Mouse (Mus musculus): ENCODE measurements around the gene Fam124b. TPM values are rescaled to one million over a fixed set of nuclear protein-coding genes. Genes with fewer than 3 reads are reported as not detected.

Gene Fam124b
- polyA plus RNA-seq, 1 experiment from 2014 or later = 0.45 TPM

- ATAC-seq (ENCODE audit: insufficient number of reproducible peaks, low FRiP score, low TSS enrichment, low read depth) (no peak), DNase-seq (ENCODE audit: low spot score) (no peak)
- Histone ChIP-seq H3K27me3 (ENCODE audit: control insufficient read depth, insufficient read depth, low read length) (no peaks in the 10 kb centered on the region), H3K4me1 (ENCODE audit: control insufficient read depth, insufficient read depth, low read length) (no peaks in the 10 kb centered on the region), H3K9me3 (ENCODE audit: control insufficient read depth, low read length) (no peaks in the 10 kb centered on the region), H3K4me2 (ENCODE audit: low read depth, severe bottlenecking) (no peak overlapping the region), H3K27ac (replicated peaks; ENCODE audit: low read depth, low read length) (no peak overlapping the region), H3K4me3 (ENCODE audit: low read depth, low read length) (no peak overlapping the region), H3K36me3 (ENCODE audit: control insufficient read depth, insufficient read depth, low read length) (no peaks in the 10 kb centered on the region), H3K9ac (ENCODE audit: low read length) (no peak overlapping the region)
- 84% methylated on average over 11 of the region's 11 CpGs for WGBS
Observed at GRCm38 (mm10) chr1:80239481-80239880, 21.2 kb upstream of the Fam124b start.

GRCm38 (mm10) chr1:80236951-80237702, 18.9 kb upstream of the Fam124b start:
- DNase-seq (ENCODE audit: low spot score) (no peak), ATAC-seq (ENCODE audit: insufficient number of reproducible peaks, low FRiP score, low TSS enrichment, low read depth) (no peak)
- Histone ChIP-seq H3K9me3 (ENCODE audit: control insufficient read depth, low read length) (no peaks in the 10 kb centered on the region), H3K4me2 (ENCODE audit: low read depth, severe bottlenecking) (no peak overlapping the region), H3K9ac (ENCODE audit: low read length) (no peak overlapping the region), H3K4me3 (ENCODE audit: low read depth, low read length) (no peak overlapping the region), H3K27me3 (ENCODE audit: control insufficient read depth, insufficient read depth, low read length) (no peaks in the 10 kb centered on the region), H3K27ac (replicated peaks; ENCODE audit: low read depth, low read length) (no peak overlapping the region), H3K4me1 (ENCODE audit: control insufficient read depth, insufficient read depth, low read length) (no peaks in the 10 kb centered on the region), H3K36me3 (ENCODE audit: control insufficient read depth, insufficient read depth, low read length) (no peaks in the 10 kb centered on the region)
- 78% methylated on average over 11 of the region's 11 CpGs for WGBS

GRCm38 (mm10) chr1:80236126-80236525, 17.9 kb upstream of the Fam124b start:
- Histone ChIP-seq H3K4me3 (ENCODE audit: low read depth, low read length) (no peak overlapping the region), H3K4me1 (ENCODE audit: control insufficient read depth, insufficient read depth, low read length) (no peaks in the 10 kb centered on the region), H3K27me3 (ENCODE audit: control insufficient read depth, insufficient read depth, low read length) (no peaks in the 10 kb centered on the region), H3K9me3 (ENCODE audit: control insufficient read depth, low read length) (no peaks in the 10 kb centered on the region), H3K36me3 (ENCODE audit: control insufficient read depth, insufficient read depth, low read length) (no peaks in the 10 kb centered on the region), H3K27ac (replicated peaks; ENCODE audit: low read depth, low read length) (no peak overlapping the region), H3K4me2 (ENCODE audit: low read depth, severe bottlenecking) (no peak overlapping the region), H3K9ac (ENCODE audit: low read length) (no peak overlapping the region)
- 9% methylated on average over 1 of the region's 1 CpGs for WGBS
- DNase-seq (ENCODE audit: low spot score) (no peak), ATAC-seq (ENCODE audit: insufficient number of reproducible peaks, low FRiP score, low TSS enrichment, low read depth) (no peak)

GRCm38 (mm10) chr1:80230612-80231011, 12.3 kb upstream of the Fam124b start:
- Histone ChIP-seq H3K4me1 (ENCODE audit: control insufficient read depth, insufficient read depth, low read length) (no peaks in the 10 kb centered on the region), H3K9me3 (ENCODE audit: control insufficient read depth, low read length) (no peaks in the 10 kb centered on the region), H3K9ac (ENCODE audit: low read length) (no peak overlapping the region), H3K27me3 (ENCODE audit: control insufficient read depth, insufficient read depth, low read length) (no peaks in the 10 kb centered on the region), H3K4me3 (ENCODE audit: low read depth, low read length) (no peak overlapping the region), H3K4me2 (ENCODE audit: low read depth, severe bottlenecking) (no peak overlapping the region), H3K27ac (replicated peaks; ENCODE audit: low read depth, low read length) (no peak overlapping the region), H3K36me3 (ENCODE audit: control insufficient read depth, insufficient read depth, low read length) (no peaks in the 10 kb centered on the region)
- WGBS = 65% methylated on average over 1 of the region's 1 CpGs
- DNase-seq (ENCODE audit: low spot score) (no peak), ATAC-seq (ENCODE audit: insufficient number of reproducible peaks, low FRiP score, low TSS enrichment, low read depth) (no peak)

GRCm38 (mm10) chr1:80224839-80225412, 6.7 kb upstream of the Fam124b start:
- Histone ChIP-seq H3K27ac (replicated peaks; ENCODE audit: low read depth, low read length) (no peak overlapping the region), H3K9ac (ENCODE audit: low read length) (no peak overlapping the region)
- 34% methylated on average over 3 of the region's 3 CpGs for WGBS

GRCm38 (mm10) chr1:80221151-80221550, 2.9 kb upstream of the Fam124b start:
- H3K27me3 ChIP-seq (ENCODE audit: control insufficient read depth, insufficient read depth, low read length) = no peaks in the 10 kb centered on the region
- no peak overlapping the region for H3K4me2 ChIP-seq (ENCODE audit: low read depth, severe bottlenecking)
- H3K9me3 ChIP-seq (ENCODE audit: control insufficient read depth, low read length) = no peaks in the 10 kb centered on the region
- no peaks in the 10 kb centered on the region for H3K36me3 ChIP-seq (ENCODE audit: control insufficient read depth, insufficient read depth, low read length)
- H3K4me3 ChIP-seq (ENCODE audit: low read depth, low read length) = no peak overlapping the region
- peak; percentile 45 for DNase-seq (ENCODE audit: low spot score)
- no peaks in the 10 kb centered on the region for H3K4me1 ChIP-seq (ENCODE audit: control insufficient read depth, insufficient read depth, low read length)
- 42% methylated on average over 4 of the region's 4 CpGs for WGBS
- H3K27ac ChIP-seq (replicated peaks; ENCODE audit: low read depth, low read length) = no peak overlapping the region
- H3K9ac ChIP-seq (ENCODE audit: low read length) = no peak overlapping the region
- ATAC-seq (ENCODE audit: insufficient number of reproducible peaks, low FRiP score, low TSS enrichment, low read depth) = no peak

More at GRCm38 (mm10) chr1:80224839-80225412, 6.7 kb upstream of the Fam124b start:
- Histone ChIP-seq H3K9me3 (ENCODE audit: control insufficient read depth, low read length) (no peaks in the 10 kb centered on the region), H3K4me1 (ENCODE audit: control insufficient read depth, insufficient read depth, low read length) (no peaks in the 10 kb centered on the region), H3K4me2 (ENCODE audit: low read depth, severe bottlenecking) (no peak overlapping the region), H3K36me3 (ENCODE audit: control insufficient read depth, insufficient read depth, low read length) (no peaks in the 10 kb centered on the region), H3K4me3 (ENCODE audit: low read depth, low read length) (no peak overlapping the region), H3K27me3 (ENCODE audit: control insufficient read depth, insufficient read depth, low read length) (no peaks in the 10 kb centered on the region)
- DNase-seq (ENCODE audit: low spot score) (no peak), ATAC-seq (ENCODE audit: insufficient number of reproducible peaks, low FRiP score, low TSS enrichment, low read depth) (no peak)

- WGBS = 89% methylated on average over 9 of the region's 9 CpGs
Observed at GRCm38 (mm10) chr1:80213826-80214225, 4.4 kb downstream of the Fam124b start.

GRCm38 (mm10) chr1:80213146-80213545, 5.1 kb downstream of the Fam124b start:
- Histone ChIP-seq H3K4me2 (ENCODE audit: low read depth, severe bottlenecking) (no peak overlapping the region), H3K4me3 (ENCODE audit: low read depth, low read length) (no peak overlapping the region), H3K4me1 (ENCODE audit: control insufficient read depth, insufficient read depth, low read length) (no peaks in the 10 kb centered on the region), H3K9ac (ENCODE audit: low read length) (no peak overlapping the region; the same call in 1 of the 2 replicates), H3K36me3 (ENCODE audit: control insufficient read depth, insufficient read depth, low read length) (no peaks in the 10 kb centered on the region), H3K27me3 (ENCODE audit: control insufficient read depth, insufficient read depth, low read length) (no peaks in the 10 kb centered on the region), H3K27ac (replicated peaks; ENCODE audit: low read depth, low read length) (no peak overlapping the region), H3K9me3 (ENCODE audit: control insufficient read depth, low read length) (no peaks in the 10 kb centered on the region)
- no peak for DNase-seq (ENCODE audit: low spot score)
- no peak for ATAC-seq (ENCODE audit: insufficient number of reproducible peaks, low FRiP score, low TSS enrichment, low read depth)
- 89% methylated on average over 10 of the region's 10 CpGs for WGBS

More at GRCm38 (mm10) chr1:80213826-80214225, 4.4 kb downstream of the Fam124b start:
- DNase-seq (ENCODE audit: low spot score) (no peak), ATAC-seq (ENCODE audit: insufficient number of reproducible peaks, low FRiP score, low TSS enrichment, low read depth) (no peak)
- Histone ChIP-seq H3K36me3 (ENCODE audit: control insufficient read depth, insufficient read depth, low read length) (no peaks in the 10 kb centered on the region), H3K4me3 (ENCODE audit: low read depth, low read length) (no peak overlapping the region), H3K4me2 (ENCODE audit: low read depth, severe bottlenecking) (no peak overlapping the region), H3K4me1 (ENCODE audit: control insufficient read depth, insufficient read depth, low read length) (no peaks in the 10 kb centered on the region), H3K9ac (ENCODE audit: low read length) (no peak overlapping the region), H3K9me3 (ENCODE audit: control insufficient read depth, low read length) (no peaks in the 10 kb centered on the region), H3K27me3 (ENCODE audit: control insufficient read depth, insufficient read depth, low read length) (no peaks in the 10 kb centered on the region), H3K27ac (replicated peaks; ENCODE audit: low read depth, low read length) (no peak overlapping the region)
